Mouse (Mus musculus) midbrain, embryonic 12.5 days (tissue): ENCODE results near the gene Ccdc121. TPM values are rescaled to one million over a fixed set of nuclear protein-coding genes. Genes with fewer than 3 reads are reported as not detected.

Experiments
- ATAC-seq: fragments of 200-750 bp; cut with Nextera tagmentation; 2 replicates; pipeline ENCODE4 v1.8.0; 2017; ENCODE audit warnings: low read depth, moderate TSS enrichment, moderate library complexity; ENCODE audit not compliant: low FRiP score
- H3K27ac ChIP-seq: fragments of 300-500 bp; sonication (generic); replicated peaks from 2 replicates; pipeline ENCODE4 v1.5.1; 2016; ENCODE audit warnings: mild to moderate bottlenecking
- H3K27me3 ChIP-seq: fragments of 300-500 bp; sonication (generic); 2 replicates; pipeline ENCODE4 v1.6.1; 2016; ENCODE audit warnings: mild to moderate bottlenecking
- H3K36me3 ChIP-seq: fragments of 300-500 bp; sonication (generic); 2 replicates; pipeline ENCODE4 v1.6.1; 2016
- H3K4me1 ChIP-seq: fragments of 300-500 bp; sonication (generic); 2 replicates; pipeline ENCODE4 v1.6.1; 2016
- H3K4me2 ChIP-seq: fragments of 300-500 bp; sonication (generic); replicated peaks from 2 replicates; pipeline ENCODE4 v1.6.1; 2016; ENCODE audit warnings: mild to moderate bottlenecking, moderate library complexity
- H3K4me3 ChIP-seq: fragments of 300-500 bp; sonication (generic); 2 replicates; pipeline ENCODE4 v1.5.1; 2016; ENCODE audit warnings: mild to moderate bottlenecking
- H3K9ac ChIP-seq: fragments of 300-500 bp; sonication (generic); replicated peaks from 2 replicates; pipeline ENCODE4 v1.6.1; 2016; ENCODE audit warnings: mild to moderate bottlenecking, moderate library complexity
- H3K9me3 ChIP-seq: fragments of 300-500 bp; sonication (generic); 2 replicates; pipeline ENCODE4 v1.6.1; 2016; ENCODE audit warnings: mild to moderate bottlenecking
- WGBS: fragments of 180-500 bp; shearing (Covaris S2); methylation state at CpG from one replicate; pipeline ENCODE4 v1.1.7; 2016; 5-methylcytosine and 5-hydroxymethylcytosine counted together
- polyA plus RNA-seq: library from polyadenylated mRNA; unstranded; fragments of >200 nt; fragmentation: Nextera tagmentation; extraction: Ambion mirVana; gene quantifications from 2 replicates; pipeline ENCODE4 v1.2.1, GENCODE M21; 2016

The Ccdc121 gene
- polyA plus RNA-seq, 1 experiment from 2014 or later, result 0.09 TPM

DNA sequence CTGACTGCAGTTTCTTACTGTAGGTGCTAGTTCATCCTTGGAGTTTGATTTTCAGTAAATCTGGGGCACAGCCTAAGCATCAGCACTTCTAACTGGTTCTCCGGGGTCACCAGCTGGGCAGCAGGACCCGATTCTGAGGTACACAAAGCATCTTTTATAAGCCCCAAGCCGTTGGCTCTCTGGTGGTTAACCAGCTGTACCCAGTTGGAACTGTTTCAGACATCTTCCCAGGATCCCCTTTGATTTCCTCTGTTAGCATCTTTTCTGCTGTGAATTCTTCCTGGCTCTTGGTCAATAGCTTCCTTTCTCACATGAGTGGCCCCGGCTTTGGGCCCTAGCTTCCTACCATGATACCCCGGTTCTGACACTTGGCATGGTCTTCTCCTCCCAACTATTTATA, 26.6 kb downstream of the Ccdc121 start:
- Histone ChIP-seq H3K4me1 (no peaks in the 10 kb centered on the region; the same call in 1 of the 2 replicates), H3K4me2 (no peak overlapping the region), H3K9me3 (no peaks in the 10 kb centered on the region), H3K9ac (no peak overlapping the region), H3K27ac (no peak overlapping the region), H3K4me3 (no peak overlapping the region), H3K27me3 (no peaks in the 10 kb centered on the region), H3K36me3 (no peaks in the 10 kb centered on the region)
- no peak for ATAC-seq
- WGBS, result 80% methylated on average over 5 of the region's 5 CpGs

DNA sequence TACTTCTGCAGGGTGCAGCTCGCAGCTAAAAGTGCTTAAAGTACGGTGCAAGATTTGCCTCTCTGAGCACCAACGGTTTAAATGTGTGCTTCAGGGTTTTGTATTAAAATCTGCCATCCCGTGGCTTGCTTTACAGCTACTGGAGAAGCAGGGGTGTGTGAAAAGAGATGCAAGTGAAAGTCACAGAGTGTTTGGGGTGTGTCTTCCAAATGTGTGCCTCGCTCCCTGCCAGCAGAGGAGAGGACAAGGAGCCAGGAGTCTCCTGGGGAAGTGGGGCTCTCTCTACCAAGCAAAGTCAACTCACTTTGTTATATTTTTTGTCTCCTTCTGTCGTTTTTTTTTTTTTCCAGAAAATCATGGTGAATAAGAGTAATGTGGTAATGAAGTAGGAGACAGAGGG, 34.7 kb downstream of the Ccdc121 start:
- Histone ChIP-seq H3K9ac (no peak overlapping the region), H3K27ac (no peak overlapping the region), H3K4me1 (no peaks in the 10 kb centered on the region; the same call in 1 of the 2 replicates), H3K27me3 (no peaks in the 10 kb centered on the region), H3K4me2 (no peak overlapping the region), H3K36me3 (no peaks in the 10 kb centered on the region), H3K9me3 (peaks cover 4% of the 10 kb centered on the region; the same call in 1 of the 2 replicates), H3K4me3 (no peak overlapping the region)
- WGBS, result 85% methylated on average over 6 of the region's 6 CpGs
- no peak for ATAC-seq

DNA sequence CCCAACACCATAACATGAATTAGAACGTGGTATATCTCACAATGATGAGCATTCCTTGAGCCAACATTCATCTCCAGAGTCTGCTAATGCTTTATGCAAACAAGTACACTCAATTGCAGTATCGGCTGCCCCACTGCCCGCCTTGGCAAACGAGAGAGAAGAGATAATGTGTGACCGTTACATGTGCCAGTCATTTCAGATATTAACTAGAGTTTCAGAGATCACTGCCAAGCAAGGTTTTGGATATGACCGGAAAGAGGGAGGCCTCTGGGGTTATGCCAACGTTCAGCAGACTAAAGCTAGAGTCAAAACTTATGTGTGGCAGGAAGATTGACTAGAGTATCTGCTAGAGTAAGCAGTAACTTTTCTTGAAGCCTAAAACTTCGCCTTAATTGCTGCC, 35.1 kb downstream of the Ccdc121 start:
- no peaks in the 10 kb centered on the region for H3K27me3 ChIP-seq
- ATAC-seq, result no peak
- H3K4me3 ChIP-seq, result no peak overlapping the region
- no peaks in the 10 kb centered on the region; the same call in 1 of the 2 replicates for H3K4me1 ChIP-seq
- no peak overlapping the region for H3K9ac ChIP-seq
- WGBS, result 78% methylated on average over 8 of the region's 8 CpGs
- no peak overlapping the region for H3K27ac ChIP-seq
- H3K36me3 ChIP-seq, result no peaks in the 10 kb centered on the region
- H3K4me2 ChIP-seq, result no peak overlapping the region
- H3K9me3 ChIP-seq, result peaks cover 8% of the 10 kb centered on the region; the same call in 1 of the 2 replicates

DNA sequence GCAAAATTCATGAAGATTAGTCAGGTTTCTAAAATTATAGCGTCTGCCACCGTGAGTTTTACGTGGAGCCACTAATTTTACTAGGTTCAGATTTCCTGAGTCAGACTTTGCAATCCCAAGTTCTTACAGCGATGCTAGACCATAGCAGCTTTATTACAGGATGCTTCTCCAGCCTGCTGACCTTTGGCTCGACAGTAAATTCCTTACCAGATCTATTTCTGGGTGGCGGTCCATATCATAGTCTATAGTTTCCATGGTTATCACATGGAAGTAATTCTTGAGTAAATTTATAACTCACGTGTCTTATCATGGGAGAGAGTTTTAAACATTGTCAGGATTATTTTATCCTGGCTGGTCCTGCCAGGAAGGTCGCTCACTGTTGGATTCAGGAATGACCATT, 41.8 kb downstream of the Ccdc121 start:
- Histone ChIP-seq H3K4me1 (no peaks in the 10 kb centered on the region), H3K9me3 (peaks cover 10% of the 10 kb centered on the region; the same call in 1 of the 2 replicates), H3K4me2 (no peak overlapping the region), H3K9ac (no peak overlapping the region), H3K4me3 (no peak overlapping the region), H3K27me3 (no peaks in the 10 kb centered on the region), H3K27ac (no peak overlapping the region), H3K36me3 (no peaks in the 10 kb centered on the region)
- WGBS, result 86% methylated on average over 8 of the region's 8 CpGs
- ATAC-seq, result no peak

DNA sequence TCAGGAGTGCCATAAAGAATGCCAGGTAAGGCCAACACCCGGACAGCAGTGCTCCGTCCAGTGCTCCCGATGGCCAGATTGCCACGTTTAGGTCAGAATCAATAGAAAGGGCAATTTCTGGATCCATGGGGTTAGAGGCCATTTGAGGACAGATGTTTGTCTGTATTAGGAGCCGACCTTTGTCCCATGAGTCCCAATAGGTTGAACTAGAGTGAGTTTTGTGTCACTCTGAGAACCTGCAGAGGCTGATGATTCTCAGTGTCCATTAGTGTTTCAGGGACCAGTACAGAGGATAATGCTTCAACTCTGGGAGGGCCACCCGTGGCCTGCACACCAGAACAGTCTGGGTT, 44.0 kb downstream of the Ccdc121 start:
- Histone ChIP-seq H3K4me2 (no peak overlapping the region), H3K9me3 (peaks cover 10% of the 10 kb centered on the region; the same call in 1 of the 2 replicates), H3K9ac (no peak overlapping the region), H3K4me3 (no peak overlapping the region), H3K36me3 (no peaks in the 10 kb centered on the region), H3K27me3 (no peaks in the 10 kb centered on the region), H3K4me1 (no peaks in the 10 kb centered on the region), H3K27ac (no peak overlapping the region)
- 96% methylated on average over 6 of the region's 6 CpGs for WGBS
- no peak for ATAC-seq

DNA sequence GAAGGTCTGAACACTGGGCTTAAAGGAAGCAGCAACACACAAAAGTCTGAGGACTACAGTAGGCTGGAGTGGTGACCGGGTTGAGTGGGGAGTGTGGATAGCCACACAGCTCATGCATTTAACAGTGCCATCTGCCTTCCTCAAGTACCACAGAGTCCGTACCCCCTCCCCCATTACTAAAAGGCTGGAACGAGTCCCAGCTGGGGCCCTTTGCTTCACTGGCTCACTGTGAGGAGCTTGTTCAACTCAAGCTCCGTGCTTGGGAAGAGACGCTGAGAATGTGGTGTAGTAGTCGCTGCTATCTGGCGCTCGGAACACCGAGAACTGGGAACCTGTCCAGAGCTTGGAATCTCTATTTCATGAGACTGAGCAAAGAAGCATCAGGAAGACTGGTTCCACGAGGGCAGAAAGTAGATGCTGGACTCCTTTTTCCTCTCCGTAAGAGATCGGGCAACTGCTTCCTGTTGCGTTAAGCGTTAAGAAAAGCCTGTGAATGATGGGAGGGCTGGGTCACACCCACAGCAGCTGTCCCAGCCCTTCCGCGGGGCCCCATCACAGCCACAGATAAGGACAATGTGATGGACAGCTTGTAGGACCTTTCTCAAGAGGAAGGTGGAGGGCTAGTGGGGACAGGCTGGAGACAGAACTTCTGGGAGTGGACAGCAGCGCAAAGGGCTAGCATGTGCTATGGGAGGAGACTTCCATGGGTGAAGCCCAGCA, 44.5 kb downstream of the Ccdc121 start:
- Histone ChIP-seq H3K4me2 (no peak overlapping the region), H3K9me3 (peaks cover 9% of the 10 kb centered on the region; the same call in 1 of the 2 replicates), H3K27ac (no peak overlapping the region), H3K27me3 (no peaks in the 10 kb centered on the region), H3K4me1 (no peaks in the 10 kb centered on the region), H3K4me3 (no peak overlapping the region), H3K9ac (no peak overlapping the region), H3K36me3 (no peaks in the 10 kb centered on the region)
- ATAC-seq, result no peak
- WGBS, result 81% methylated on average over 17 of the region's 17 CpGs

DNA sequence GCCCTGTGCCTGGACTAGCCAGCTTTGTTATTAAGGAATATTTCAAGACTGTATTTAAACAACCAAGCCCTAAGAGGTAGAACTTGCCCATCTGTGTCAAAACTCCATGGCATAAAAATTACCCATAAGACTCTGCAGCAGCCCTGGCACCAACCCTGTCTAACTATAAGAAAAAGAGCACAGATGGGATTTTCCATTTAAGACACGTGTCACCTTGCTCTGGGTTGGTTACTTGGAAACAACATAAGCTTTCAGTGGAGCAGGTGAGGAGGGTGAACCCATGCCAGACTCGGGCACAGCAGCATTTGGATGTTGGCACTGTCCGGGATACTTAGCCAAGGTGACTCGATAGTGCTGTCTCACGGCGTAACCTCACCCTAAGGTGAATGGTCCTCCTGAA, 45.2 kb downstream of the Ccdc121 start:
- no peak overlapping the region for H3K9ac ChIP-seq
- H3K4me3 ChIP-seq, result no peak overlapping the region
- no peak for ATAC-seq
- H3K36me3 ChIP-seq, result no peaks in the 10 kb centered on the region
- no peaks in the 10 kb centered on the region for H3K4me1 ChIP-seq
- 93% methylated on average over 6 of the region's 6 CpGs for WGBS
- peaks cover 2% of the 10 kb centered on the region; the same call in 1 of the 2 replicates for H3K9me3 ChIP-seq
- no peak overlapping the region for H3K4me2 ChIP-seq
- no peak overlapping the region for H3K27ac ChIP-seq
- H3K27me3 ChIP-seq, result no peaks in the 10 kb centered on the region

DNA sequence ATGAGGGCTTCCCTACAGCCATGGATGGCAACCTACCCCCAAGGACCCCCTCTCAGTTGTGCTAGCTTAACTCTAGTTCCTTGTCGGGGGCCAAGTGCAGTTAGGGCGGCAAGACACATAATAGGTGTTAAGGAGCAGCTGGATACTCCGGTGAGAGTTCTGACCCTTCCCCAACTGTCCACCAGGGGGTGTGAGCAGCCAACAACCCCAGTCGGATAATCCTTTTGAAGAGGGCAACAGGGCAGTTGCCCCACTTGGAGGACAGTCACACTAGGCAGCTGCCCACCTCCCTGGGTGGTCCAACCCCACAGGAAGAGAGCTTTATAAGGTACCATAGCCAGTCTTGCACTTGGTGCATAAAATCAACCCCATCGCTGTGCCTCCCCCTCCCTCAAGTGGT, 46.2 kb downstream of the Ccdc121 start:
- Histone ChIP-seq H3K4me1 (no peaks in the 10 kb centered on the region), H3K4me3 (no peak overlapping the region), H3K27ac (no peak overlapping the region), H3K36me3 (no peaks in the 10 kb centered on the region), H3K9ac (no peak overlapping the region), H3K27me3 (no peaks in the 10 kb centered on the region), H3K9me3 (no peaks in the 10 kb centered on the region), H3K4me2 (no peak overlapping the region)
- ATAC-seq, result no peak
- WGBS, result 59% methylated on average over 5 of the region's 5 CpGs

DNA sequence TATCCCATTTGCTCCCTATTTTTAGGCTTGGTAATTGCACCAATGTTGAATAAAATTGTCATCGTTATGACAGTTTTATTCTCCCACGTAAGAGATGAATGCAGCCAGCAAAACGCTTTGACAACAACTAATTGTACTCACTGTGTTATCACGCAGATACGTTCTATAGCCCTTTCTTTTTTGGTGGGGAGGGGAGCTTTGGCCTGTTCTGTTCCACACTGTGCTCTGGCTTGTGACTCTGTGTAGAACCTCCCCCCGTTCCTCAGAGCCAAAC, 48.4 kb downstream of the Ccdc121 start:
- 85% methylated on average over 6 of the region's 6 CpGs for WGBS

DNA sequence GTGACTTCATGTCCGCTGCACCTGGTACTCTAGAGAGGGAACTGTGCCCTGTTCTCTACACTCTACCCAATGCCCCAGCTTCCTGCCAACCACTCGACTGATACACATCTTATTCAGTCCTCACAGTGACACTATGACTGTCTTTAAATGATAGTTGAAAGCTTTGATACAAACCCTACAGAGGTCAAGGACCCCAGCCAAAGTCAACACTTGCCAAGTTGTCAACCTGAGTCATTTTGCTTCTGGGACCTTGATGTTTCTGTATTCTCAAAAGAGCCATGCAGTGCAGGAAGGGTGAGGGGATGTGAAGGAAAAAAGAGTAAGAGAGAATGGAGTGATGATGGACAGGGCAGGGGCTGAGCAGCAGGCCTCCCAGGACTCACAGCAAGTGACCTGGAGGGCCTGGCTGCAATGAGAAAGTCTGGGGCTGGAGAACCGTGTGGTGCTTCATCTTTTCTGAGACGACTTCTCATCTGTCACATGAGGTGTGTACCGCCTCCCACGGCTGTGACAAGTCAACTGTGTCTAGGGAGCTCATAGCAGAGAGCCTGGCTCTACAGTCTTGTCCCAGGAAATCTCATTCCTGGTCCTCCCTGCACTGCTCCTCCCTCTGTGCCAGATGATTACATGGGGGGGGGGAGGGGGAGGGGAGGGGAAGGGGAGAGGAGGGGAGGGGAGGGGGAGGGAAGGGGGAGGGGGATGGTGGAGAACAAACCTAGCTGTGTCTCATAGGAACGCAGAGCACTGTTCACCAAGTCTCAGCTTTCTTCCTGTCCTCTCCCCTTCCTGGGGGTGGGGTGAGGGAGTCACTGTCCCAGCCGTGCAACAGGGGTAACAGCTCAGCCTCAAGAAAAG, 49.0 kb downstream of the Ccdc121 start:
- no peak overlapping the region for H3K4me3 ChIP-seq
- WGBS, result 67% methylated on average over 8 of the region's 8 CpGs
- H3K27ac ChIP-seq, result no peak overlapping the region
- ATAC-seq, result no peak
- no peaks in the 10 kb centered on the region for H3K27me3 ChIP-seq
- no peaks in the 10 kb centered on the region for H3K9me3 ChIP-seq
- H3K9ac ChIP-seq, result no peak overlapping the region
- H3K4me1 ChIP-seq, result no peaks in the 10 kb centered on the region
- no peak overlapping the region for H3K4me2 ChIP-seq
- H3K36me3 ChIP-seq, result no peaks in the 10 kb centered on the region

More for the DNA sequence above, 48.4 kb downstream of the Ccdc121 start:
- Histone ChIP-seq H3K4me3 (no peak overlapping the region), H3K4me1 (no peaks in the 10 kb centered on the region), H3K27ac (no peak overlapping the region), H3K27me3 (no peaks in the 10 kb centered on the region), H3K36me3 (no peaks in the 10 kb centered on the region), H3K9me3 (no peaks in the 10 kb centered on the region), H3K4me2 (no peak overlapping the region), H3K9ac (no peak overlapping the region)
- no peak for ATAC-seq

DNA sequence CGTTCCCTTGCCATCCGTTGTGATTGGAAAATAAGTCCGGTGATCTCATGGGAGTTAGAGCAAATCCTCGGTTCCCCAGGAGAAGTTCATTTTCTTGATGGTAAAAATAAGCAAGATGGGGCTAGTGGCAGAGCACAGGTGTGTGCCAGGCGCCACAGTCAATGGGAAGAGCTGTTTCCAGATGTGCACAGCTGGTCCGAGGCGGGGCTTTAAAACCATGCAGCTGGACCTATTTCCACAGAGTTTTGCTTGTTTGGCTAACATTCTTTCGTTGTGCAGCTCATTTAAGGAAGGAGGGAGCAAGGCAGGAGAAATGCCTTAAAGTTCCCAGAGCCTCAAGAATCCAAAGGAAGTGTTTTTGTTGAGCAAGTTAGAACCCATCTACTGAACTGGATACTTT, 49.8 kb downstream of the Ccdc121 start:
- 73% methylated on average over 8 of the region's 8 CpGs for whole genome bisulfite sequencing
- H3K36me3 ChIP-seq, result no peaks in the 10 kb centered on the region
- no peak for ATAC-seq

DNA sequence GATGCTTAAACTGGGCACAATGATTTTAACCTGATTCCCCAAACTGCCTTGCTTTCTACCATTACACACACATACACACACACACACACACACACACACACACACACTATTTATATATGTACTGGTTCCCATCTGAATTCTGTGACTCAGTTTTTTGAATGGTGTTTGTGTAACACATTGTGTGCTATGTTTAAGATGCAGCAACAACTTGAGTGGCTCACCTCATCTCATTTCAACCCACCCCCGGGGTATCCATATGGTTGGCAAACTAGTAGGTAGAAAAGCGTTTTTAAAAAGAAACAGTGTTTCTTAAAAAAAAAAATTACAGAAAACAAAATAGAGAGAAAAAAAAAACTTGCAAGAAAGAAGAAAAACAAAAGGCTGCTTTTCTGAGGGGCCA, 51.0 kb downstream of the Ccdc121 start:
- H3K27ac ChIP-seq, result no peak overlapping the region
- H3K27me3 ChIP-seq, result no peaks in the 10 kb centered on the region
- 88% methylated on average over 2 of the region's 2 CpGs for WGBS
- no peak overlapping the region for H3K4me2 ChIP-seq
- no peak for ATAC-seq
- H3K9me3 ChIP-seq, result no peaks in the 10 kb centered on the region
- H3K4me3 ChIP-seq, result no peak overlapping the region
- H3K9ac ChIP-seq, result no peak overlapping the region
- H3K36me3 ChIP-seq, result no peaks in the 10 kb centered on the region
- no peaks in the 10 kb centered on the region for H3K4me1 ChIP-seq

More for the DNA sequence above, 49.8 kb downstream of the Ccdc121 start:
- Histone ChIP-seq H3K27me3 (no peaks in the 10 kb centered on the region), H3K4me1 (no peaks in the 10 kb centered on the region), H3K27ac (no peak overlapping the region), H3K4me3 (no peak overlapping the region), H3K4me2 (no peak overlapping the region), H3K9me3 (no peaks in the 10 kb centered on the region), H3K9ac (no peak overlapping the region)
